Mouse (Mus musculus) urinary bladder, postnatal 4 days (tissue): ENCODE measurements around the gene Nfatc2.

ENCODE experiments used
- DNase-seq, 2 experiments: peaks; one replicate each; pipeline ENCODE4 v3.0.0; 2021 to 2022; ENCODE audit warnings: low spot score in 2 of 2

Nfatc2 gene

GRCm38 (mm10) chr2:168601491-168602386, at the start of gene Nfatc2:
Gene Nfatc2, minus strand, starts transcription at chr2:168601657.
- peak; percentile 81 to 88 for DNase-seq

GRCm38 (mm10) chr2:168648171-168648570, 46.7 kb upstream of the Nfatc2 start:
- DNase-seq: no peak

GRCm38 (mm10) chr2:168644855-168645254, 43.4 kb upstream of the Nfatc2 start:
- DNase-seq: no peak

GRCm38 (mm10) chr2:168643524-168644177, 42.2 kb upstream of the Nfatc2 start:
- DNase-seq: no peak

GRCm38 (mm10) chr2:168642187-168642586, 40.7 kb upstream of the Nfatc2 start:
- DNase-seq: no peak

GRCm38 (mm10) chr2:168640460-168640859, 39.0 kb upstream of the Nfatc2 start:
- DNase-seq: no peak

- no peak for DNase-seq
Measured at GRCm38 (mm10) chr2:168634881-168635280, 33.4 kb upstream of the Nfatc2 start.

GRCm38 (mm10) chr2:168633301-168633816, 31.9 kb upstream of the Nfatc2 start:
- DNase-seq: no peak

GRCm38 (mm10) chr2:168632543-168632942, 31.1 kb upstream of the Nfatc2 start:
- DNase-seq: no peak

- DNase-seq: peak; percentile 61 to 87
Measured at GRCm38 (mm10) chr2:168628787-168629186, 27.3 kb upstream of the Nfatc2 start.

- no peak for DNase-seq
Measured at GRCm38 (mm10) chr2:168627829-168628770, 26.6 kb upstream of the Nfatc2 start.

GRCm38 (mm10) chr2:168626385-168626784, 24.9 kb upstream of the Nfatc2 start:
- DNase-seq: no peak

GRCm38 (mm10) chr2:168625091-168625490, 23.6 kb upstream of the Nfatc2 start:
- no peak for DNase-seq

- DNase-seq: no peak
Measured at GRCm38 (mm10) chr2:168621111-168621802, 19.8 kb upstream of the Nfatc2 start.

GRCm38 (mm10) chr2:168618205-168618717, 16.8 kb upstream of the Nfatc2 start:
- DNase-seq: no peak

GRCm38 (mm10) chr2:168615160-168615559, 13.7 kb upstream of the Nfatc2 start:
- no peak for DNase-seq

- DNase-seq: no peak
Measured at GRCm38 (mm10) chr2:168614170-168614872, 12.9 kb upstream of the Nfatc2 start.

GRCm38 (mm10) chr2:168613092-168613880, 11.8 kb upstream of the Nfatc2 start:
- DNase-seq: no peak

GRCm38 (mm10) chr2:168610941-168611340, 9.5 kb upstream of the Nfatc2 start:
- no peak for DNase-seq
